Mouse (Mus musculus): ENCODE results near the gene Gjc1. TPM values are rescaled to one million over a fixed set of nuclear protein-coding genes. Genes with fewer than 3 reads are reported as not detected.

Gjc1 gene
- total RNA-seq, 2 experiments from 2014 or later = 19.7 to 26.1 TPM

DNA sequence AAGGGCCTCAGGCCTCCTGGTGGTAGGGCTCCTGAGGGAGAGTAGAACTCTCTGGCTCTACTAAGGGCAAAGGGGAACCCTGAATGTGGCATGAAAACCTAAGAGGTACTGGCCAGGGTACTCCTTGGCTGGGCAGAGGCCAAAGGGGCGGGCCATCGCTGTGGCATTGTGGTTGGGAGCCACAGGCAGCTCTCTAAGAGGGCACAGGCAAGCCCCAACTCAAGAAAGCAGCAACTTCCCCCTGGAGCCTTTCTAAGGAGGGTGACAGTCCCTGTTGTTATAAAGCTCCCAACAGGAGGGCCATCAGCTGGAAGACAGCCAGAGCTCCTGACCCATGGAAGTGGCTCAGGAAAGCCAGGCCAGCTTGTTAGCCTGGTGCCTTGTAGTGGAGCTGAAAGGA is 60.5 kb downstream of the Gjc1 start:
- no peak for DNase-seq (ENCODE audit: extremely low spot score in 1 of 2, low spot score in 2 of 2)
- intact Hi-C loops (cut with DNase I) = no loop called here

DNA sequence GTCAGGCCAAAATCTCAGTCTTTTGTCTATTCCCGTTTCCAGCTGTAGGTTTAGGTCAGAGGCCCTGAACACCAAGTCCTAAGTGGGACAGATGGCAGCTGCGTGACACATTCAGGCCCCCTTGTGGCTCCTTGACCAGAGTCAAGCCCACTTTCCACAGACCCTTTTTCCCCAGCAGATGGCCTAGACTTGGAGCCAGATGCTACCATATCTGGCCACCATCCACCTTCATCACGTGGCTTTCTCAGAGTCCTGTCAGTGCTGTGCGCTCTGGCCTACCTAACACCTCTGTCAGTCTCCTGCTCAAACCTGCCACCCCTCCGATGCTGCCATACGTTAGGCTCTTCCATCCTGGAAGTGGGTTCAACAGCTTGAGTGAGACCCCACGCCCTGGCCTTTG is 64.1 kb downstream of the Gjc1 start:
- DNase-seq (ENCODE audit: extremely low spot score in 1 of 2, low spot score in 2 of 2) = no peak

DNA sequence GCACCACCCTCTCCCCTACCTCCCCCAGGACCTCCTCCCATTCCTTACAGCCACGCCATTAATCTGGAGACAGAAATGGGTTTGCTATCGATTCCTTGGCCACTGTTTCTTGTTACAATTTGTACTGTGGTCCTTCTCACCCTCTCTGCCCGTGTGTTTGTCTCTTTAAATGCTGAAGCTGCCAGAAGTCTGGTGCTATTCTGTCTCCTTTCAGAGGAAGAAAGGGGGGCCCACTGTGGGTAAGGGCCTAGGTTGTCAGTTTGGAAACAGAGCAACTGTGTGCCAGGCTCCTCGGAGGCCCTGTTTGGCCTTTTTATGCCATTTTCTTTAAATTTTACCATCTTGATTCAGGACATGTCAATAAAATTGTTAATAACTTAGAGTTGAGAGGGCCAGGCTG is 65.1 kb downstream of the Gjc1 start:
- no peak for DNase-seq (ENCODE audit: extremely low spot score in 1 of 2, low spot score in 2 of 2)
- intact Hi-C loops (cut with DNase I) = no loop called here

More for the DNA sequence above, 64.1 kb downstream of the Gjc1 start:
- intact Hi-C loops (cut with DNase I) = no loop called here

DNA sequence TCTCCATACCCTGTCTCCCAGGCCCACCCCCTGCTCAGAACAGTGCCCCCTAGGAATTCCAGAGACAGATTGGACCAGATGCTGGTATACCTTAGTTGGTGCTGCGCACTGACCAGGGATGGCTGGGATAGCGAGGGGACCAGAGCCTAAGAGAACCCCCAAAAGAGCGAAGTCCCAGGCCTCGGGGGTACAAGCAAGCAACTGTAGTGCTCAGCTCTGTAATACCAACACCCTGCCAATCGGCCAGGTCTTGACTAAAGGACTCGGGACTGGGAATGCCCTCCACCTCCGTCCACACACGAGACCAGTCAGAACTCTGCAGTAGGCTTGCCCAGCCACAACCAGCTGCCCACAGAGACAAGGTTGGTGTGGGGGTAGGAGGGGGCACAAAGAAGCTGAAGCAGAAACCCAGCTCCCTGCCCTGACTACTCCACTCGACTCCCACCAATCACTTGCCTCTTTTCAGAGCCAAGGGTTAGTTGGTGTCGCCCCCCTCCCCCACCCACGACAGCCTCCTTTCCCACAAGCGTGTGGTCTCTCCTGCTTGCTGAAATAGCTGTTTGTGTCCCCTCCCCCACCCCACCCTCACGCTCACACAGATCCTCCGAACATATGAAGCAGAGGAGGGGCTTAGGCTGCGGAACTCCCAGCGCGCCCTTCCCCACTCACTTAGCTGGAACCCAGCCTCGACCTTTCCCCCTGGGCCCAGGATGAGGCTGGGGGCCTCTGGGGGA is 65.7 kb downstream of the Gjc1 start:
- DNase-seq (ENCODE audit: extremely low spot score in 1 of 2, low spot score in 2 of 2) = peak in 1 of 2 experiments; percentile 60
- intact Hi-C loops (cut with DNase I) = no loop called here

DNA sequence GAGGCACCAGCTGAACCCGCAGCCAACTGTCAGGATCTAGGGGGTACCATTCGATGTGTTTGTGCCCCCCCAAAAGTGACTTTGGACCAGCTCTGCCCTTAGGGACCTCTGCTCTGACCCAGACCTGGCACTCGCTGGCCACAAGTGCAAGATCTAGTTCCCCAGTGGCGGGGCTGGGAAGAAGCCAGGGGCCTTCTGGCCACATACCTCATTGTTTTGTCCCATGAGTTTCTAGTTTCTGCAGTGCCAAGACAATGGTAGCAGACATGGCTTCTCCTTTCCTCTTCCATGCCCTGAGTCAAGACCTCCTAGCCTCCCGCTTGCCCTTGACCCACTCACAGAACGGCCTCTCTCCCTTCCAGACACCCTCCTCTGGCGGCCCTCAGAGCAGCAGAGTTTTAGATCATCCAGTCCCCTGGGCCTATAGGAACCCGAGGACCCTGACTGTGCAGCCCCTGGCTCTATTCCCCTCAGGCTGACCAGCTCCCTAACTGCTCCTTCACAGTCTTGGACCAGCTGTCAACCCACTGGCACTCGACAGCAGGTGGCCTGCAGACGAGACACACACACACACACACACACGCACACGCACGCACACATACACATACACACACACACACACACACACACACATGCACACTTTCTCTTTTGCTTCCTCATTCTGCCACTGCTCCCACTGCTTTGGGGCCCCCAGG is 66.5 kb downstream of the Gjc1 start:
- no peak for DNase-seq (ENCODE audit: extremely low spot score in 1 of 2, low spot score in 2 of 2)
- intact Hi-C loops (cut with DNase I) = no loop called here

DNA sequence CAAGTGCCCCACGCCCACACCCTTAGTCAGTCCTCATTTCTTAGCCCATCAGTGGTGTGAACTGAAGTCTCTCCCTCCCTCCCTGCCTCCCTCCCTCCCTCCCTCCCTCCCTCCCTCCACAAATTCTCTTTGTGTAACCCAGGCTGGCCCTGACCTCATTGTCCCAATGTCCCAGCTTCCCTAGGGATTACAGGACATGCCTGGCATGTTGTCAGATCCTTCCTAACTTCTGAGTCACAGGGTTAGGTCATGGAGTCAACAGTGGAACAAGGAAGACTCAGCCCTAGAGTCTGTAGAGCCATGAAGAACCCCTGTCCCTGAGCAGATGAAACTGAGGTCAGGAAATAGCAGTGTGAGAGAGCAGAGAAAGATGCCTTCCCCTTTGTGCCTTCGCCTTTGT is 69.8 kb downstream of the Gjc1 start:
- no peak for DNase-seq (ENCODE audit: extremely low spot score in 1 of 2, low spot score in 2 of 2)
- intact Hi-C loops (cut with DNase I) = no loop called here

Other genes starting within 250 kb of the Gjc1 start
- 1 to 10 TPM; 5.4 to 7.1 TPM for gene Gm11627, start 240.2 kb downstream of the Gjc1 start, total RNA-seq (2021)
- gene Fzd2, start 215.3 kb downstream of the Gjc1 start, total RNA-seq (2021) = 10 to 100 TPM in 1 of 2 experiments, 1 to 10 TPM in 1; 6.7 to 11.0 TPM
- not detected for gene Meioc, start 156.0 kb downstream of the Gjc1 start, total RNA-seq (2021)
- gene Ccdc43, start 121.9 kb downstream of the Gjc1 start, total RNA-seq (2021) = 10 to 100 TPM; 27.2 to 32.5 TPM
- gene Adam11, start 58.3 kb downstream of the Gjc1 start, total RNA-seq (2021) = 100 to 1,000 TPM; 109 to 114 TPM
- 1 to 10 TPM; 7.9 to 8.1 TPM for gene Higd1b, start 16.1 kb upstream of the Gjc1 start, total RNA-seq (2021)
- 100 to 1,000 TPM; 101 to 102 TPM for gene Eftud2, start 61.3 kb upstream of the Gjc1 start, total RNA-seq (2021)
- 1 to 10 TPM; 1.3 to 1.6 TPM for gene Ccdc103, start 61.5 kb upstream of the Gjc1 start, total RNA-seq (2021)
- gene Fam187a, start 65.5 kb upstream of the Gjc1 start, total RNA-seq (2021) = not detected
- 100 to 1,000 TPM; 109 to 117 TPM for gene Gfap, start 81.2 kb upstream of the Gjc1 start, total RNA-seq (2021)
- gene Kif18b, start 105.4 kb upstream of the Gjc1 start, total RNA-seq (2021) = 1 to 10 TPM; 1.2 to 1.9 TPM
- 10 to 100 TPM; 19.7 to 23.9 TPM for gene C1ql1, start 127.0 kb upstream of the Gjc1 start, total RNA-seq (2021)
- gene Nmt1, start 208.5 kb upstream of the Gjc1 start, total RNA-seq (2021) = 10 to 100 TPM; 82.8 to 83.1 TPM
- gene Dcakd, start 208.6 kb upstream of the Gjc1 start, total RNA-seq (2021) = 10 to 100 TPM; 97.2 to 97.4 TPM